Mouse (Mus musculus) testis, adult 2 months (tissue): ENCODE results near the gene Ctdnep1. TPM values are rescaled to one million over a fixed set of nuclear protein-coding genes. Genes with fewer than 3 reads are reported as not detected.
"Not testable (repeated sequence)": the region's sequence is repeated elsewhere in the genome, so short reads cannot be mapped to it uniquely, and the experiment has no call there.

Experiments used
- H3K27ac ChIP-seq: fragments of 200-500 bp; 2 replicates; pipeline ENCODE4 v1.5.1; 2012; ENCODE audit warnings: low read depth, low read length; ENCODE audit not compliant: control insufficient read depth, insufficient read depth
- H3K27me3 ChIP-seq: fragments of 200-500 bp; 2 replicates; pipeline ENCODE4 v1.6.1; 2012; ENCODE audit warnings: mild to moderate bottlenecking, low read length, moderate library complexity; ENCODE audit not compliant: control insufficient read depth, insufficient read depth
- H3K36me3 ChIP-seq: fragments of 200-500 bp; 2 replicates; pipeline ENCODE4 v1.6.1; 2012; ENCODE audit warnings: mild to moderate bottlenecking, low read length; ENCODE audit not compliant: control insufficient read depth, insufficient read depth
- H3K4me1 ChIP-seq: fragments of 200-500 bp; 2 replicates; pipeline ENCODE4 v1.6.1; 2012; ENCODE audit warnings: low read length; ENCODE audit not compliant: control insufficient read depth, insufficient read depth
- H3K4me3 ChIP-seq: fragments of 200-500 bp; 2 replicates; pipeline ENCODE4 v1.5.1; 2012; ENCODE audit warnings: low read depth, mild to moderate bottlenecking, low read length, moderate library complexity, mixed read lengths; ENCODE audit not compliant: control insufficient read depth
- CTCF ChIP-seq: fragments of 200-500 bp; IDR thresholded peaks from 2 replicates; pipeline ENCODE4 v1.5.1; 2012; ENCODE audit warnings: low read depth, mild to moderate bottlenecking, inconsistent platforms, low read length, moderate library complexity; ENCODE audit not compliant: control insufficient read depth, insufficient read depth, insufficient replicate concordance
- POLR2A ChIP-seq: fragments of 200-500 bp; IDR thresholded peaks from 2 replicates; pipeline ENCODE4 v1.6.1; 2012; ENCODE audit warnings: low read depth, mild to moderate bottlenecking, inconsistent platforms, low read length, moderate library complexity; ENCODE audit not compliant: control insufficient read depth
- polyA plus RNA-seq: library from polyadenylated mRNA; depleted of rRNA; stranded (reverse); fragments of >200 nt; gene quantifications from 2 replicates; pipeline ENCODE4 v1.2.3, GENCODE M21; 2012

Ctdnep1 gene
- polyA plus RNA-seq, 1 experiment, result 137 TPM

- peaks cover 18% of the 10 kb centered on the region for H3K4me1 ChIP-seq
- no peak overlapping the region for H3K4me3 ChIP-seq
These were observed 30.0 kb upstream of the Ctdnep1 start for GRCm38 (mm10) chr11:69950807-69951459.

GRCm38 (mm10) chr11:69952274-69952673 is 28.7 kb upstream of the Ctdnep1 start:
- Histone ChIP-seq H3K36me3 (no peaks in the 10 kb centered on the region), H3K4me3 (no peak overlapping the region), H3K27me3 (no peaks in the 10 kb centered on the region), H3K27ac (no peak overlapping the region), H3K4me1 (peaks cover 15% of the 10 kb centered on the region)
- TF ChIP-seq CTCF (no peak), POLR2A (no peak)

More at GRCm38 (mm10) chr11:69950807-69951459, 30.0 kb upstream of the Ctdnep1 start:
- no peaks in the 10 kb centered on the region for H3K36me3 ChIP-seq
- TF ChIP-seq POLR2A, result no peak
- TF ChIP-seq CTCF, result no peak
- no peak overlapping the region for H3K27ac ChIP-seq
- no peaks in the 10 kb centered on the region for H3K27me3 ChIP-seq

GRCm38 (mm10) chr11:69953267-69953915 is 27.6 kb upstream of the Ctdnep1 start:
- H3K4me3 ChIP-seq, result no peak overlapping the region
- no peak overlapping the region for H3K27ac ChIP-seq
- peaks cover 5% of the 10 kb centered on the region for H3K4me1 ChIP-seq
- no peaks in the 10 kb centered on the region for H3K27me3 ChIP-seq
- TF ChIP-seq CTCF (no peak), POLR2A (no peak)
- H3K36me3 ChIP-seq, result no peaks in the 10 kb centered on the region

- H3K4me3 ChIP-seq, H3K27me3 ChIP-seq, H3K27ac ChIP-seq, H3K4me1 ChIP-seq, H3K36me3 ChIP-seq: not testable (repeated sequence)
These were observed 25.3 kb upstream of the Ctdnep1 start for GRCm38 (mm10) chr11:69955618-69956017.

- Histone ChIP-seq H3K4me1 (no peaks in the 10 kb centered on the region), H3K36me3 (no peaks in the 10 kb centered on the region), H3K27ac (no peak overlapping the region), H3K4me3 (no peak overlapping the region), H3K27me3 (no peaks in the 10 kb centered on the region)
- no peak for TF ChIP-seq POLR2A
- no peak for TF ChIP-seq CTCF
These were observed 24.7 kb upstream of the Ctdnep1 start for GRCm38 (mm10) chr11:69956218-69956617.

- Histone ChIP-seq H3K27ac (no peak overlapping the region), H3K4me1 (peaks cover 4% of the 10 kb centered on the region), H3K4me3 (no peak overlapping the region), H3K27me3 (no peaks in the 10 kb centered on the region), H3K36me3 (no peaks in the 10 kb centered on the region)
- no peak for TF ChIP-seq POLR2A
- peak; percentile 49; the same call in 1 of the 2 replicates for TF ChIP-seq CTCF
These were observed 20.3 kb upstream of the Ctdnep1 start for GRCm38 (mm10) chr11:69960616-69961015.

GRCm38 (mm10) chr11:69961841-69962240 is 19.1 kb upstream of the Ctdnep1 start:
- Histone ChIP-seq H3K4me1 (peaks cover 16% of the 10 kb centered on the region), H3K27me3 (no peaks in the 10 kb centered on the region), H3K36me3 (no peaks in the 10 kb centered on the region), H3K4me3 (no peak overlapping the region), H3K27ac (no peak overlapping the region)
- no peak for TF ChIP-seq POLR2A
